Mouse (Mus musculus): Measurements from ENCODE around the gene Btn1a1.

GRCm38 (mm10) chr13:23422351-23422750, 43.4 kb downstream of the Btn1a1 start:
- TF ChIP-seq CTCF (IDR thresholded peaks at IDR 0.05; ENCODE audit: extremely low read depth, insufficient read depth, low read length) = no peak
- no peak for TF ChIP-seq POLR2A (IDR thresholded peaks at IDR 0.05; ENCODE audit: extremely low read depth, insufficient read depth, low read length)

All from cortical plate, adult 2 months (tissue).